Mouse (Mus musculus) lung, adult 2 months (tissue): ENCODE measurements around the gene Fibp. TPM values are rescaled to one million over a fixed set of nuclear protein-coding genes. Genes with fewer than 3 reads are reported as not detected.
A peak's percentile ranks its signal among the peaks of the same experiment; 100 is the strongest.

ENCODE experiments used
- DNase-seq: peaks from one replicate; pipeline ENCODE4 v3.0.0; 2022
- H3K4me1 ChIP-seq: fragments of 200-500 bp; 2 replicates; pipeline ENCODE4 v1.6.1; 2011; ENCODE audit warnings: low read length; ENCODE audit not compliant: control insufficient read depth, insufficient read depth
- H3K4me3 ChIP-seq: fragments of 200-500 bp; replicated peaks from 2 replicates; pipeline ENCODE3; 2011; ENCODE audit warnings: low read depth, mild to moderate bottlenecking, control low read depth, low read length; ENCODE audit errors: extremely low read depth
- CTCF ChIP-seq: fragments of 200-500 bp; IDR thresholded peaks from 2 replicates; pipeline ENCODE4 v1.5.1; 2011; ENCODE audit warnings: mild to moderate bottlenecking, low read length, control low read depth; ENCODE audit not compliant: insufficient read depth
- POLR2A ChIP-seq: fragments of 200-500 bp; IDR thresholded peaks from 2 replicates; pipeline ENCODE4 v1.6.1; 2011; ENCODE audit warnings: low read depth, mild to moderate bottlenecking, control low read depth, low read length, borderline replicate concordance; ENCODE audit errors: extremely low read depth
- WGBS: fragments of 180-500 bp; shearing (Covaris S2); methylation state at CpG from one replicate; pipeline ENCODE4 v1.1.7; 2018; 5-methylcytosine and 5-hydroxymethylcytosine counted together
- polyA plus RNA-seq: library from polyadenylated mRNA; depleted of rRNA; stranded (reverse); fragments of >200 nt; gene quantifications from 2 replicates; pipeline ENCODE4 v1.2.3, GENCODE M21; 2012; rRNA removed

The Fibp gene
- polyA plus RNA-seq, 1 experiment = 144 TPM

- H3K4me1 ChIP-seq = peaks cover 5% of the 10 kb centered on the region
- WGBS = 2% methylated on average over 47 of the region's 47 CpGs
- peak; percentile 92 for DNase-seq
- no peak for TF ChIP-seq CTCF
- TF ChIP-seq POLR2A = peak; percentile 62; the same call in 1 of the 2 replicates
- peak within 1 kb of the TSS; percentile 86 for H3K4me3 ChIP-seq
These were observed 49.9 kb downstream of the Fibp start, which contains the start of gene Snx32 for GRCm38 (mm10) chr19:5510031-5511026. Gene Snx32 (minus strand): TSS chr19:5510538.

GRCm38 (mm10) chr19:5511074-5511632, 50.7 kb downstream of the Fibp start:
- TF ChIP-seq CTCF (no peak), POLR2A (no peak)
- peak overlapping the region; percentile 73 for H3K4me3 ChIP-seq
- no peak for DNase-seq
- WGBS = 35% methylated on average over 15 of the region's 15 CpGs
- H3K4me1 ChIP-seq = peaks cover 5% of the 10 kb centered on the region

GRCm38 (mm10) chr19:5512091-5513004, 51.9 kb downstream of the Fibp start:
- no peak for TF ChIP-seq CTCF
- no peak for TF ChIP-seq POLR2A
- 41% methylated on average over 12 of the region's 12 CpGs for WGBS
- DNase-seq = no peak
- H3K4me3 ChIP-seq = peak overlapping the region; percentile 32
- H3K4me1 ChIP-seq = peaks cover 5% of the 10 kb centered on the region

DNA sequence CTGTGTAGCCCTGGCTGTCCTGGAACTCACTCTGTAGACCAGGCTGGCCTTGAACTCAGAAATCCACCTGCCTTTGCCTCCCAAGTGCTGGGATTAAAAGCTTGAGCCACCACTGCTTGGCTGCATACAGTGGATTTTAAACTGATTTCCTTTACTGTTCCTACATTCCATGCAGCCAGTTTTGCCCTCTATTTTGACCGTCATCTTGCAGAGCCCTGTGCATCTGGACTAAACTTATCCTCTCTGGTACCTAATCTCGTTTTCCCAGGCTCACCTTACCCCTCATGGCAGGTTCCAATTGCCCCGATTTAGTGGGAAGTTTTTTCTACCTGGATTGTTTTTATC, 52.6 kb downstream of the Fibp start:
- TF ChIP-seq CTCF (no peak), POLR2A (no peak)
- WGBS = 86% methylated on average over 3 of the region's 3 CpGs
- no peak for DNase-seq
- H3K4me1 ChIP-seq = peaks cover 5% of the 10 kb centered on the region
- no peak overlapping the region for H3K4me3 ChIP-seq

Other genes with a start within 250 kb of the Fibp start
- gene Pacs1, start 187.5 kb upstream of the Fibp start, polyA plus RNA-seq = 37.2 and 40.6 TPM in 2 replicates
- gene Sf3b2, start 165.2 kb upstream of the Fibp start, polyA plus RNA-seq = 121 and 132 TPM in 2 replicates
- 1.9 and 2.3 TPM in 2 replicates for gene Gal3st3, start 162.3 kb upstream of the Fibp start, polyA plus RNA-seq
- not detected in 2 replicates for gene Catsper1, start 124.9 kb upstream of the Fibp start, polyA plus RNA-seq
- gene Cst6, start 111.0 kb upstream of the Fibp start, polyA plus RNA-seq = 1.9 and 32.5 TPM in 2 replicates
- gene Eif1ad, start 93.9 kb upstream of the Fibp start, polyA plus RNA-seq = 15.5 and 21.4 TPM in 2 replicates
- gene Banf1, start 93.4 kb upstream of the Fibp start, polyA plus RNA-seq = 68.1 and 94.3 TPM in 2 replicates
- 15.6 and 35.7 TPM in 2 replicates for gene Sart1, start 71.9 kb upstream of the Fibp start, polyA plus RNA-seq
- not detected in 2 replicates for gene Tsga10ip, start 58.1 kb upstream of the Fibp start, polyA plus RNA-seq
- gene Drap1, start 35.6 kb upstream of the Fibp start, polyA plus RNA-seq = 151 and 176 TPM in 2 replicates
- gene AI837181, start 35.5 kb upstream of the Fibp start, polyA plus RNA-seq = 85.2 and 86.7 TPM in 2 replicates
- gene Fosl1, start 13.1 kb upstream of the Fibp start, polyA plus RNA-seq = 0.34 and 0.36 TPM in 2 replicates
- 15.8 and 17.0 TPM in 2 replicates for gene Ccdc85b, start 2.7 kb upstream of the Fibp start, polyA plus RNA-seq
- 4.9 and 5.7 TPM in 2 replicates for gene Ctsw, start 7.9 kb downstream of the Fibp start, polyA plus RNA-seq
- 96.9 and 103 TPM in 2 replicates for gene Efemp2, start 13.3 kb downstream of the Fibp start, polyA plus RNA-seq
- gene Mus81, start 27.8 kb downstream of the Fibp start, polyA plus RNA-seq = 50.3 and 53.0 TPM in 2 replicates
- gene Cfl1, start 29.8 kb downstream of the Fibp start, polyA plus RNA-seq = 439 and 568 TPM in 2 replicates
- 1.1 and 1.2 TPM in 2 replicates for gene 1700020D05Rik, start 43.2 kb downstream of the Fibp start, polyA plus RNA-seq
- gene Snx32, start 49.9 kb downstream of the Fibp start, polyA plus RNA-seq = 8.8 and 15.6 TPM in 2 replicates
- 2.3 and 11.2 TPM in 2 replicates for gene Ovol1, start 100.0 kb downstream of the Fibp start, polyA plus RNA-seq
- gene Ap5b1, start 107.4 kb downstream of the Fibp start, polyA plus RNA-seq = 14.5 and 15.3 TPM in 2 replicates
- 38.6 and 47.6 TPM in 2 replicates for gene Rnaseh2c, start 141.3 kb downstream of the Fibp start, polyA plus RNA-seq
- gene Kat5, start 149.6 kb downstream of the Fibp start, polyA plus RNA-seq = 72.5 and 75.7 TPM in 2 replicates
- gene Rela, start 176.9 kb downstream of the Fibp start, polyA plus RNA-seq = 118 and 120 TPM in 2 replicates
- 163 and 214 TPM in 2 replicates for gene Sipa1, start 203.1 kb downstream of the Fibp start, polyA plus RNA-seq
- 141 and 162 TPM in 2 replicates for gene Map3k11, start 228.1 kb downstream of the Fibp start, polyA plus RNA-seq
- gene Pcnx3, start 228.3 kb downstream of the Fibp start, polyA plus RNA-seq = 156 and 166 TPM in 2 replicates
- 2.0 and 4.6 TPM in 2 replicates for gene Kcnk7, start 243.8 kb downstream of the Fibp start, polyA plus RNA-seq